Mouse (Mus musculus) gastrocnemius, postnatal 4 days (tissue): ENCODE measurements around the gene Dolk. TPM values are rescaled to one million over a fixed set of nuclear protein-coding genes. Genes with fewer than 3 reads are reported as not detected.

ENCODE experiments used
- DNase-seq, 2 experiments: peaks; one replicate each; pipeline ENCODE4 v3.0.0; 2021 to 2022; ENCODE audit warnings: low spot score in 2 of 2, mixed read lengths in 2 of 2
- total RNA-seq, 2 experiments: library from RNA; stranded (reverse); gene quantifications; 2 replicates each; pipeline ENCODE4 v1.2.3; 2021

Gene Dolk
- total RNA-seq, 2 experiments from 2014 or later = 21.3 to 21.5 TPM

GRCm38 (mm10) chr2:30269241-30269990 lies 16.7 kb downstream of the Dolk start:
- no peak for DNase-seq

- DNase-seq = no peak
Measured at GRCm38 (mm10) chr2:30268371-30268770, 17.8 kb downstream of the Dolk start.

- no peak for DNase-seq
Measured at GRCm38 (mm10) chr2:30267466-30267865, 18.7 kb downstream of the Dolk start.

- peak in 1 of 2 experiments; percentile 61 for DNase-seq
Measured at GRCm38 (mm10) chr2:30266392-30266941, 19.7 kb downstream of the Dolk start.

GRCm38 (mm10) chr2:30265767-30266253 lies 20.3 kb downstream of the Dolk start, which contains the start of gene Phyhd1:
Gene Phyhd1 (plus strand): TSS chr2:30266203.
- DNase-seq = peak in 1 of 2 experiments; percentile 56

GRCm38 (mm10) chr2:30264671-30265519 lies 21.2 kb downstream of the Dolk start:
- DNase-seq = no peak

- DNase-seq = no peak
Measured at GRCm38 (mm10) chr2:30263811-30264210, 22.3 kb downstream of the Dolk start.

GRCm38 (mm10) chr2:30262840-30263441 lies 23.2 kb downstream of the Dolk start:
- no peak for DNase-seq

GRCm38 (mm10) chr2:30261921-30262839 lies 24.0 kb downstream of the Dolk start:
- no peak for DNase-seq

- no peak for DNase-seq
Measured at GRCm38 (mm10) chr2:30261064-30261736, 24.9 kb downstream of the Dolk start.

GRCm38 (mm10) chr2:30259131-30260064 lies 26.7 kb downstream of the Dolk start:
- no peak for DNase-seq

- DNase-seq = no peak
Measured at GRCm38 (mm10) chr2:30258600-30258999, 27.5 kb downstream of the Dolk start.

- no peak for DNase-seq
Measured at GRCm38 (mm10) chr2:30257699-30258460, 28.3 kb downstream of the Dolk start.

- DNase-seq = no peak
Measured at GRCm38 (mm10) chr2:30256616-30257350, 29.4 kb downstream of the Dolk start.

- no peak for DNase-seq
Measured at GRCm38 (mm10) chr2:30255631-30256395, 30.3 kb downstream of the Dolk start.

GRCm38 (mm10) chr2:30253809-30254208 lies 32.3 kb downstream of the Dolk start:
- DNase-seq = no peak
